Comparison of ENCODE assay signal across 9 mouse cellular contexts in genomic region chr2:168870480-168870879, GRCm38 (mm10).
DNase-seq lines count a peak whose midpoint lies in the region; ATAC-seq lines count a peak whose summit lies in the region.
"Had no signal": no experiment of that assay in that cellular context is flagged by ENCODE, and none has a peak within 500 bp of the region (broad histone marks: within the 10 kb centered on the region; RNA-seq: fewer than 3 reads in every experiment).

No protein-coding gene starts in this region.

- ATAC-seq in monocyte, adult 5-6 weeks (replicated peaks; ENCODE audit: insufficient number of reproducible peaks, low FRiP score, low TSS enrichment, poor library complexity, severe bottlenecking): no peak

- peak; percentile 45 for DNase-seq in adrenal gland, postnatal 10 days
- no peak for DNase-seq in adrenal gland, postnatal 4 days (ENCODE audit: low spot score in 2 of 2)
- DNase-seq in kidney, adult 9 months: peak; percentile 30
- DNase-seq in kidney, adult 11 months: no peak
- DNase-seq in CD4-positive helper T cell, adult 2 months (ENCODE audit: low read depth, low spot score): peak; percentile 12
- peak; percentile 7 for DNase-seq in kidney, postnatal 14 days
- DNase-seq in spleen, postnatal 36 days (ENCODE audit: low spot score in 2 of 2): no peak
- DNase-seq: cerebellum, adult 9-10 months had no signal

Comparison
In these comparisons a context has a peak if more than half of its experiments do, and no peak if none do; other contexts are left out.
1. DNase-seq: peak in adrenal gland, postnatal 10 days (single experiment), kidney, adult 9 months (single experiment), CD4-positive helper T cell, adult 2 months (single experiment) and kidney, postnatal 14 days (single experiment); none in adrenal gland, postnatal 4 days (0 of 2), kidney, adult 11 months (single experiment) and spleen, postnatal 36 days (0 of 2).